Mouse (Mus musculus) heart, adult 2 months (tissue): ENCODE measurements around the gene E130308A19Rik.

ENCODE experiments used
- CTCF ChIP-seq: fragments of 200-600 bp; IDR thresholded peaks from 2 replicates; pipeline ENCODE4 v1.8.1; 2022; ENCODE audit warnings: antibody characterized with exemption, mild to moderate bottlenecking, moderate library complexity
- POLR2A ChIP-seq: fragments of 200-500 bp; IDR thresholded peaks from 2 replicates; pipeline ENCODE4 v1.6.1; 2011; ENCODE audit warnings: mild to moderate bottlenecking, low read depth, low read length, control low read depth; ENCODE audit not compliant: insufficient read depth

DNA sequence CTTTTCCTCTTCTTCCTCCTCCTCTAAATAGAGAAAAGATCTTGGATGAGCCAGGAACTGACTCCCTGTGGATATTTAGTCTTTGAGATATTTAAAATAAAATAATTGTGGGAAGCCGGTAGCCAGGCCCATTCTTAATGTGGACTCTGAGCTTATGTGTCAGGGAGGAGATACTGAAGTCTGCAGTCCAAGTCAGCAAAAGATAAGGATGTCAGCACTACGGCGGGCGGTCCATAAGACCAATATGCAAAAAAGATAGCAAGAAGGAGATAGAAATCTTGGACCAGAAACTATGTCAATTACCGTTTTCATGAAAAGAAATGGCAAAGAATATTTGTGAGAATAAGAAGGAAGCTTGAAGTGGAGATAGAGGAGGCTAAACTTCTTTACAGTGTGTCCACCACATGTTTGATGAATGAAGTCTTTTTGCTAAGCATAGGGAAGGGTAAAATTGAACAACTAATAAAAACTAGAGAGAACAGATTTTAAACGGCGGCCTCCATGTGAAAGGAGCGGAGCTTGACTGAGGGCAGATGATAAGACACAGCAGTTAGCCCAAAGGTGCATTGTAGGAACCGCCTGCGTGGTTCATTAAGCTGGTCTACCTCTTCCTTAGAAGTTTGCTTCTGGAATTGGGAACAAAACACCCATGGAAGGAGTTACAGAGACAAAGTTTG lies 20.1 kb downstream of the E130308A19Rik start:
- TF ChIP-seq CTCF (no peak), POLR2A (no peak)
